Mouse (Mus musculus) erythroid progenitor cell, adult 5-6 weeks (primary cell): ENCODE results near the gene Camta1. TPM values are rescaled to one million over a fixed set of nuclear protein-coding genes. Genes with fewer than 3 reads are reported as not detected.

ENCODE experiments used
- ATAC-seq: replicated peaks from 2 replicates; pipeline ENCODE4 v1.8.0; 2016; ENCODE audit warnings: moderate number of reproducible peaks, mild to moderate bottlenecking, moderate TSS enrichment, inconsistent platforms; ENCODE audit not compliant: poor library complexity, low FRiP score, severe bottlenecking
- total RNA-seq, 2 experiments: library from RNA; stranded (forward) in 1 of 2; stranded (reverse) in 1 of 2; fragments of 150-400 nt in 1 of 2; fragments of 186-747, 209-891 nt in 1 of 2; gene quantifications; 2 replicates each; pipeline versions ENCODE4 v1.2.3 to v1.2.4; 2015 to 2017; ENCODE audit warnings: low replicate concordance in 2 of 2

Gene Camta1
- total RNA-seq, 2 experiments from 2014 or later = 13.5 to 67.5 TPM

DNA sequence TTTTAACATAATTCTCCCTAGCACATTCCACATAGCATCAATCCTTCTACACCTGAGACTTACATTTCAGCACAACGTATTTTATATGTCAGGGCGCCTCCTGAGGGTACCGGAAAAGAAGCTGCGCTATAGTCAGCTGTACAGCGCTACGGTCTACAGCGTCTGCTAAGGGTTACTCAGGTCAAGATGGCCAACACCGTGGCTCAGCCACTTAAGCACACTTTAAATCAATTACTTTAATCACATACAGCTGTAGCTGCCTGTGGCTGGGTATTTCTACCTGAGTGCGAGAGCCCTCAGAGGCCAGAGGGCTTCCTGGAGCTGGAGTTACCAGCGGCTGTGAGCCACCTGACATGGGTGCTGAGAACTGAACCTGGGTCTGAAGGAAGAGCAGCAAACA, 845.7 kb downstream of the Camta1 start:
- no peak for ATAC-seq

DNA sequence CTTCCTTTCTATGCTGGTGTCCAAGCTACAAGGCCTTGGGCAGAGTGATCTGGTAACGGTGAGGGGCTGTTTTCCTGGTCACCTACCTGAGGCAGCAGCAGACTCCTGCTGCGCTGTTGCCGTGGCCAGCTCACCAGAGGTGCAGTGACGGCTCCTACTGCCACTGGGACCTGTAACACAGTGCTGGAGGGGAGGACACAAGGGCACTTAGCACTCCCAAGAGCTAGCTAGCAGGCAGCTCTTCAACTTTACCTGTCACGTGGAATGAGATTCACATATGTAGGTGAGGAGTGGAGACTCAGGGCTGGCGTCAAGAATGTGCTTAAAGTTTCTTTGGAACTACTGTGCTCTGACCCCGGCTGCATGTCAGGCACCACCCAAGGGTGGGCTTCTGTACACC, 851.4 kb downstream of the Camta1 start:
- ATAC-seq = no peak

GRCm38 (mm10) chr4:151006945-151007344, 854.7 kb downstream of the Camta1 start:
- ATAC-seq = peak; percentile 64; the same call in 1 of the 2 replicates

GRCm38 (mm10) chr4:151005656-151006318, 855.9 kb downstream of the Camta1 start:
- no peak for ATAC-seq

DNA sequence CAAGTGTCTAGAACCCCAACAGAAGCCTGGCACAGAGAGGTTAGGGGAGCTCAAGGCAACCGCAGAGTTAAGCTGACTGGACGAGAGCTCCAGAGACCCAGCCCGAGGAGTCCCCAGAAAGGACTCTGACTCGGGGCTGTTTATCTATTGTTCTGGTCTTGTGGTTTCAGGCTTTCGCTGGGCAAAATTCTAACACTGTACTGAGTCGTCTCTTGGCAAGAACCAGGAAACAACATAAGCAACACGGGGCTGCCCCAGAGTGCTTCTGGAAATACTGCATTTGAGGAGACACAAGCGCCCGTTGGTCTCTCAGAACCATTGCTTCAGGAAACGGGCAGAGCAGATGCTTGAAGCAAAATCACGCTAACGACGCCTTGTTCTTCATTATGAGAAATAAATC, 860.3 kb downstream of the Camta1 start:
- no peak for ATAC-seq

DNA sequence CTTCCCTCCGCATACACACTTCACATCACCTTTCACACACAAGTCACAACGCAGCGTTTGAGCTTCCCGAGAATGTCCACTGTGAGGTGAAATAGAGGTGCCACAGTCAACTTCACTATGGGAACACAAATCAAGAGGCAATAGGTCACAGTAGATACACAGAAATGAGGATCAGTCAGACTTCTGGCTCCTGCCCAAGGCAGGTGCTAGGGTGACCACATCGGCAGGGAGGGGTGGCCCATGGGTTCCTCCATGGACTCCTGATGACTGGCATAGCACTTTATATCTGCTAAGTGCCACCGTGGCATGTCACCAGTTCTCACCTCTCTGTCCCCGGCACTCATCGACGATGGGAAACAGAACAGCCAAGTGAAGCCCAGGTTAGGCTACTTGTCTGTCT, 863.0 kb downstream of the Camta1 start:
- ATAC-seq = no peak

DNA sequence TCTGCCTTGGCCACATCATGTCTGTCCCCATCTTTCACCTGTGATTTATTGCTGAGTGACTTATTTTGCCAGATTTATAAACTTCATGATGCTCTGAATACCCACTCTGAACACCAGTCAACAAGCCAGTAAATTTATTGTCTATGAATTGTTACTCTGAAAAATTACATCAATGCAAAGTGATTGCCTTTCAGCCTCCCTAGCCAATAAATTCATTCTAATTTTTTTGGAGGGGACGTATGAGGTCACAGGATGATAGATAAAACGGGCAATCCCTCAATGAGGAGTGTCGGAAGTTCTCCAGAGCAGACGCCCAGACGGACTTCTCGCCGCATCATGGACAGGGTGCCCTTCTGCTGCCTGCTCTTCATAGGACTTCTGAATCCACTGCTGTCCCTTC, 864.9 kb downstream of the Camta1 start, which contains the start of gene Uts2:
Gene Uts2, plus strand, starts transcription at position 301 of the 400 bp plus-strand sequence.
- ATAC-seq = no peak

GRCm38 (mm10) chr4:150990148-150990547, 871.5 kb downstream of the Camta1 start:
- no peak for ATAC-seq

DNA sequence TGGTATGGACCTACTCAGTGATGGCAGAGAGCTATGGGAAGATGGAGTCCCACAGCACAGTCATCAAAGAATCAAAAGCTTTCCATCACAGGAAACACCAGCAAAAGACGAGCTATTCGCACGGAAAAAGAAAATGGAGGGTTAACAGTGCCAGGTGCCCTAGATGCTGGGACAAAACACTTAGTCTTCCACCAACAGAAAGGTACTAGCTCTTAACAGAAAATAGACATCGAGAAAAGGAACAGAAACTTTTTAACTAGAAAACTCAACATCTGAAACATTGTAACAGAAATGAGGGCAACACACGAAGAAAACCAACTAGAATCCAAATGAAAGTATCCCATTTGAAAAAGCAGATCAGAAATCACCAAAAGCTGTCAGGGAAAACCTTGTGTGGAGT, 881.5 kb downstream of the Camta1 start:
- no peak for ATAC-seq

DNA sequence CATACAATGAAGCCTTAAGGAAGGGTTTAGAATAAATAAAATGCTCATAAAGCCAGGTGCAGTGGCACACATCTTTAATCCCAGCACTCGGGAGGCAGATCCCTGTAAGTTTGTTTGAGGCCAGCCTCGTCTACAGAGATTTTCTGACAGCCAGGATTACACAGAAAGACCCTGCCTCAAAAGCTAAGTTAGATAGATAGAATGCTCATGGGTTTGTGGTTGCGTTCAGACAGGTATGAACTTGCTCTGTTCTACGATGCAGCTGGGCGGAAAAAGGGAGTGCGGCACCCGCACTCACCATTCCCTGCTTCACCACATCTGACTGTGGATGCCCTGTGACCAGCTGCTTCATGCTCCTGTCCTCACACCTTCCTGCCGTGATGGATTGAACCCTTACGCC, 882.2 kb downstream of the Camta1 start:
- no peak for ATAC-seq

- ATAC-seq = no peak
These were observed 883.3 kb downstream of the Camta1 start for GRCm38 (mm10) chr4:150978156-150978910.

- ATAC-seq = no peak
These were observed 886.5 kb downstream of the Camta1 start for GRCm38 (mm10) chr4:150975145-150975544.

GRCm38 (mm10) chr4:150973264-150973663, 888.4 kb downstream of the Camta1 start:
- ATAC-seq = no peak

GRCm38 (mm10) chr4:150968956-150969355, 892.7 kb downstream of the Camta1 start:
- ATAC-seq = no peak

- ATAC-seq = 0 out of 2 replicates have a peak, but pooled peaks have one; percentile 35
These were observed 895.1 kb downstream of the Camta1 start for GRCm38 (mm10) chr4:150966556-150966955.

DNA sequence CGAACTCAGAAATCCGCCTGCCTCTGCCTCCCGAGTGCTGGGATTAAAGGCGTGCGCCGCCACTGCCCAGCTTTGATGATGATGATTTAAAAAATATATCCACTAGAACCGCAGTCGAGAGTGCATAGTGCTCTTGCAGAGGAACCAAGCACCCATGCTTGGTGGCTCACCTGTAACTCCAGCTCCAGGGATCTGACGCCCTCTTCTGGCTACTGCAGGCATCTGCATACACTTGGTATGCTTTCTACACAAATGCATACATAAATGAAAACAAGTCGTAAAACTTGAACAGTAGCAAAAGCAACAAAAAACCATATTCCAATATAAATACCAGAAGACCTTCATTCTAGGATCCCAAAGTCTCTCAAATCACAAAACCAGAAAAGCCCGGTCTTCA, 896.1 kb downstream of the Camta1 start:
- ATAC-seq = no peak

GRCm38 (mm10) chr4:150964635-150965554, 896.8 kb downstream of the Camta1 start:
- ATAC-seq = peak; percentile 81

GRCm38 (mm10) chr4:150963711-150964110, 898.0 kb downstream of the Camta1 start:
- ATAC-seq = no peak

DNA sequence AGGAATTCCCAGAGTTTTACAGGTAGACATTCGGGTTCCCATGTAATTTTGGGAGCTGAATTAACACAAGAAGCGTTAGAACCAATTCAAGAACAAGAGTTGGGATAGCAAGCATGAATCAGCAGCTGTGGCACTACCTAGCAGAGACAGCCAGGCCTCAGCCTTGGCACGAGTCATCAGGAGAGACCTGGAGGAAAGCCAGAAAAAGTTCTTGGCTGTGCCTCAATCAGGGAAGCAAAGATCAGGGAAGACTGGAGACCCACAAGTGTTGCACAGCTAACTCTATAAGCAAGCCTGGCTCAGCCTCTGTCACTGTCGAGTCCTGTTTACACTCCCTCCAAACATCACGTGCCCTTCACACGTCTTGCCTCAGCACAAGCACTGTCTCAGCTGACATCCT, 899.4 kb downstream of the Camta1 start:
- no peak for ATAC-seq

GRCm38 (mm10) chr4:150958536-150958935, 903.1 kb downstream of the Camta1 start:
- ATAC-seq = no peak
